Mouse (Mus musculus) midbrain, embryonic 16.5 days (tissue): ENCODE data around the gene 9130204L05Rik. TPM values are rescaled to one million over a fixed set of nuclear protein-coding genes. Genes with fewer than 3 reads are reported as not detected.

Experiments
- ATAC-seq: fragments of 200-750 bp; cut with Nextera tagmentation; 2 replicates; pipeline ENCODE4 v1.8.0; 2017; ENCODE audit warnings: moderate TSS enrichment
- H3K27ac ChIP-seq: fragments of 300-500 bp; sonication (generic); 2 replicates; pipeline ENCODE4 v1.5.1; 2014; ENCODE audit warnings: mild to moderate bottlenecking, low read length, mixed read lengths
- H3K27me3 ChIP-seq: fragments of 300-500 bp; sonication (generic); 2 replicates; pipeline ENCODE4 v1.6.1; 2014; ENCODE audit warnings: low read depth, low read length, mixed read lengths; ENCODE audit not compliant: control insufficient read depth, insufficient read depth
- H3K36me3 ChIP-seq: fragments of 300-500 bp; sonication (generic); 2 replicates; pipeline ENCODE4 v1.6.1; 2014; ENCODE audit warnings: mild to moderate bottlenecking, low read length, moderate library complexity, mixed read lengths; ENCODE audit not compliant: control insufficient read depth, insufficient read depth
- H3K4me1 ChIP-seq: fragments of 300-500 bp; sonication (generic); 2 replicates; pipeline ENCODE4 v1.6.1; 2014; ENCODE audit warnings: mild to moderate bottlenecking, low read length, mixed read lengths; ENCODE audit not compliant: control insufficient read depth, insufficient read depth
- H3K4me2 ChIP-seq: fragments of 300-500 bp; sonication (generic); 2 replicates; pipeline ENCODE4 v1.6.1; 2014; ENCODE audit warnings: mild to moderate bottlenecking, low read length, mixed read lengths
- H3K4me3 ChIP-seq: fragments of 300-500 bp; sonication (generic); 2 replicates; pipeline ENCODE4 v1.5.1; 2014; ENCODE audit warnings: low read depth, mild to moderate bottlenecking, low read length, moderate library complexity, mixed read lengths
- H3K9ac ChIP-seq: fragments of 300-500 bp; sonication (generic); 2 replicates; pipeline ENCODE4 v1.6.1; 2014; ENCODE audit warnings: low read depth, low read length, mixed read lengths
- H3K9me3 ChIP-seq: fragments of 300-500 bp; sonication (generic); replicated peaks from 2 replicates; pipeline ENCODE4 v1.6.1; 2014; ENCODE audit warnings: mild to moderate bottlenecking, low read length, mixed read lengths; ENCODE audit not compliant: control insufficient read depth, poor library complexity, severe bottlenecking
- WGBS: fragments of 180-500 bp; shearing (Covaris S2); extraction: QIAGEN DNeasy Blood & Tissue Kit; methylation state at CpG from one replicate; pipeline ENCODE4 v1.1.7; 2014; 5-methylcytosine and 5-hydroxymethylcytosine counted together
- polyA plus RNA-seq: library from polyadenylated mRNA; unstranded; fragments of >200 nt; fragmentation: Nextera tagmentation; extraction: Ambion mirVana; gene quantifications from 2 replicates; pipeline ENCODE4 v1.2.1, GENCODE M21; 2015

The 9130204L05Rik gene
- not detected in 2 replicates for polyA plus RNA-seq

- no peak for ATAC-seq
- WGBS: 66% methylated on average over 2 of the region's 2 CpGs
Measured at GRCm38 (mm10) chr3:91090703-91091102, at the start of gene 9130204L05Rik. 9130204L05Rik (minus strand) TSS chr3:91090803.

GRCm38 (mm10) chr3:91108696-91109095, 18.1 kb upstream of the 9130204L05Rik start:
- no peak overlapping the region for H3K27ac ChIP-seq
- H3K4me1 ChIP-seq: no peaks in the 10 kb centered on the region
- ATAC-seq: no peak
- no peak overlapping the region for H3K9ac ChIP-seq
- H3K36me3 ChIP-seq: no peaks in the 10 kb centered on the region
- no peak overlapping the region for H3K4me3 ChIP-seq
- peaks cover 9% of the 10 kb centered on the region for H3K9me3 ChIP-seq
- H3K27me3 ChIP-seq: no peaks in the 10 kb centered on the region
- H3K4me2 ChIP-seq: no peak overlapping the region

More at GRCm38 (mm10) chr3:91090703-91091102, at the start of gene 9130204L05Rik:
- H3K9ac ChIP-seq: no peak within 1 kb of the TSS
- peaks cover 15% of the 10 kb centered on the region; the same call in 1 of the 2 replicates for H3K9me3 ChIP-seq
- H3K27me3 ChIP-seq: no peaks in the 10 kb centered on the region
- H3K27ac ChIP-seq: no peak within 1 kb of the TSS
- no peaks in the 10 kb centered on the region for H3K4me1 ChIP-seq
- no peak within 1 kb of the TSS for H3K4me3 ChIP-seq
- H3K36me3 ChIP-seq: no peaks in the 10 kb centered on the region
- H3K4me2 ChIP-seq: no peak within 1 kb of the TSS

- no peak overlapping the region for H3K27ac ChIP-seq
Measured at GRCm38 (mm10) chr3:91059211-91059610, 31.4 kb downstream of the 9130204L05Rik start.

GRCm38 (mm10) chr3:91052654-91053053, 37.9 kb downstream of the 9130204L05Rik start:
- H3K9ac ChIP-seq: no peak overlapping the region
- no peaks in the 10 kb centered on the region for H3K36me3 ChIP-seq
- H3K4me3 ChIP-seq: no peak overlapping the region
- H3K4me1 ChIP-seq: no peaks in the 10 kb centered on the region
- no peak overlapping the region for H3K4me2 ChIP-seq
- H3K27ac ChIP-seq: no peak overlapping the region
- H3K27me3 ChIP-seq: no peaks in the 10 kb centered on the region
- 16% methylated on average over 1 of the region's 1 CpGs for WGBS
- ATAC-seq: no peak
- peaks cover 8% of the 10 kb centered on the region for H3K9me3 ChIP-seq

More at GRCm38 (mm10) chr3:91059211-91059610, 31.4 kb downstream of the 9130204L05Rik start:
- H3K27me3 ChIP-seq: no peaks in the 10 kb centered on the region
- no peaks in the 10 kb centered on the region for H3K4me1 ChIP-seq
- ATAC-seq: no peak
- 3% methylated on average over 1 of the region's 1 CpGs for WGBS
- H3K9me3 ChIP-seq: peaks cover 2% of the 10 kb centered on the region; the same call in 1 of the 2 replicates
- H3K4me2 ChIP-seq: no peak overlapping the region
- no peaks in the 10 kb centered on the region for H3K36me3 ChIP-seq
- no peak overlapping the region for H3K9ac ChIP-seq
- H3K4me3 ChIP-seq: no peak overlapping the region
